Mouse (Mus musculus) adrenal gland, postnatal 0 days (tissue): Measurements from ENCODE around the gene Clec2i. TPM values are rescaled to one million over a fixed set of nuclear protein-coding genes. Genes with fewer than 3 reads are reported as not detected.

Experiments used
- microRNA-seq: library from miRNA; unstranded; fragments of <30 nt; microRNA quantifications from one replicate; pipeline ENCODE4, GENCODE M21; 2016; ENCODE audit warnings: borderline replicate concordance; ENCODE audit not compliant: insufficient number of aligned reads
- polyA plus RNA-seq: library from polyadenylated mRNA; unstranded; fragments of >200 nt; fragmentation: Nextera tagmentation; extraction: Ambion mirVana; gene quantifications from 2 replicates; pipeline ENCODE4 v1.2.1, GENCODE M21; 2015

Clec2i gene
- 0.33 TPM in 1 of 2 replicates, not detected in the other for polyA plus RNA-seq

DNA sequence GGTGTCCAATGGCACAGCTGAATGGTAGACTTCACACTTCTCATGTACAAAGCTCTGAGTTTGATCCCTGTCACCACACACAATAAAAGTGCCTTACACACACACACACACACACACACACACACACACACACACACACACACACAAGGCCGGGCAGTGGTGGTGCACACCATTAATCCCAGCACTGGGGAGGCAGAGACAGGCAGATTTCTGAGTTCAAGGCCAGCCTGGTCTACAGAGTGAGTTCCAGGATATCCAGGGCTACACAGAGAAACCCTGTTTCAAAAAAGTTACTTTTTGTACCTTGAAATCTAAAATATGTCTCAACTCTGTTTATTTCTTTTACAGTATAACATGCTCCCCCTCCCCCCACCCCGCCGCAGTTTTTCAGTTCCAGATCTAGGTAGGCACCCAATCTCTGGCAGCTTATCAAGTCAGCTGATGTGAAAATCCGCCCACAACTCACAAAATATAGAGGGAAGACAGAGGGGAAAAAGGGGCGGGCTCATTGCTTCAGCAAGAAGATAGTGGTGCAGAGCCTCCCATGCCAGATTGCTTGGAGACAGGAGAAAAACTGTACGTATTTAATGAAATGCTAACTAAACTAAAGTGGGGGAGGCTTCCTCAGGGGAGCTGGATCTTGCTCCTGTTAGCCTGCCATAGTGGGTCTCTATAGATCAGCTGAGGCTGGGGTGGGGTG is at the start of gene Clec2i:
Gene Clec2i, plus strand, starts transcription at position 498 of the 700 bp plus-strand sequence.

GRCm38 (mm10) chr6:128890948-128891355 is 3.6 kb downstream of the Clec2i start, which contains the start of gene BC035044:
BC035044 (minus strand) TSS chr6:128891126.

GRCm38 (mm10) chr6:128934081-128934480 is 46.7 kb downstream of the Clec2i start, which contains the start of gene Clec2g:
Clec2g (plus strand) TSS chr6:128934381.

Small RNAs within 50 kb of the gene (microRNA-seq; reads per million reads assigned to microRNA genes)
- gene Gm27336: not detected

Other genes starting within 250 kb of the Clec2i start
- gene Clec2h, start 225.2 kb upstream of the Clec2i start, polyA plus RNA-seq: 1.1 TPM in 1 of 2 replicates, not detected in the other
- not detected in 2 replicates for gene Klrb1, start 164.5 kb upstream of the Clec2i start, polyA plus RNA-seq
- gene Klrb1c, start 98.4 kb upstream of the Clec2i start, polyA plus RNA-seq: 0.46 and 0.57 TPM in 2 replicates
- gene Gm44511, start 61.3 kb upstream of the Clec2i start, polyA plus RNA-seq: 0.43 TPM in 1 of 2 replicates, not detected in the other
- gene Klrb1b, start 61.3 kb upstream of the Clec2i start, polyA plus RNA-seq: 0.25 and 0.65 TPM in 2 replicates
- 1.2 and 1.4 TPM in 2 replicates for gene BC035044, start 3.5 kb downstream of the Clec2i start, polyA plus RNA-seq
- not detected in 2 replicates for gene Clec2g, start 46.8 kb downstream of the Clec2i start, polyA plus RNA-seq
- 0.14 TPM in 1 of 2 replicates, not detected in the other for gene Klrb1f, start 158.3 kb downstream of the Clec2i start, polyA plus RNA-seq
- gene Clec2e, start 213.3 kb downstream of the Clec2i start, polyA plus RNA-seq: 0.49 TPM in 1 of 2 replicates, not detected in the other